Mouse (Mus musculus) CH12.LX (cell line): ENCODE data around the gene Cradd. TPM values are rescaled to one million over a fixed set of nuclear protein-coding genes. Genes with fewer than 3 reads are reported as not detected.
A peak's percentile ranks its signal among the peaks of the same experiment; 100 is the strongest.

ENCODE experiments used
- DNase-seq: peaks from one replicate; pipeline ENCODE4 v3.0.0-alpha.2; 2013; ENCODE audit errors: extremely low read depth
- H3K27ac ChIP-seq: 2 replicates; pipeline ENCODE4 v1.5.1; 2012; ENCODE audit warnings: low read depth, mild to moderate bottlenecking, control low read depth, moderate library complexity; ENCODE audit not compliant: insufficient read depth
- H3K27me3 ChIP-seq: replicated peaks from 2 replicates; pipeline ENCODE3; 2012; ENCODE audit warnings: inconsistent platforms
- H3K36me3 ChIP-seq, 2 experiments: replicated peaks in 1 of 2; 2 replicates each; pipeline versions ENCODE3 to v1.6.1; 2012; ENCODE audit warnings: inconsistent platforms in 1 of 2, low read length in 1 of 2, mild to moderate bottlenecking in 1 of 2, mixed read lengths in 1 of 2, moderate library complexity in 1 of 2; ENCODE audit not compliant: control insufficient read depth in 1 of 2, insufficient read depth in 1 of 2
- H3K4me1 ChIP-seq, 2 experiments: 2 replicates each; pipeline ENCODE4 v1.6.1; 2012; ENCODE audit warnings: inconsistent platforms in 1 of 2, moderate library complexity in 1 of 2; ENCODE audit not compliant: insufficient read depth in 2 of 2, control insufficient read depth in 1 of 2
- H3K4me2 ChIP-seq: 2 replicates; pipeline ENCODE4 v1.6.1; 2012; ENCODE audit warnings: low read depth, mild to moderate bottlenecking, control low read depth; ENCODE audit not compliant: poor library complexity, insufficient read depth, severe bottlenecking
- H3K4me3 ChIP-seq, 3 experiments: fragments of 150-350 bp in 1 of 3; sonication (generic) in 1 of 3; replicated peaks in 1 of 3; 2 replicates each; pipeline versions ENCODE3 to v1.5.1; 2011 to 2012; ENCODE audit warnings: low read depth in 2 of 3, low read length in 2 of 3, mild to moderate bottlenecking in 2 of 3, moderate library complexity in 2 of 3, control low read depth in 1 of 3, improper control_type of control experiment in 1 of 3, inconsistent platforms in 1 of 3, mixed read lengths in 1 of 3; ENCODE audit not compliant: poor library complexity in 1 of 3
- H3K79me2 ChIP-seq: replicated peaks from 2 replicates; pipeline ENCODE4 v1.6.1; 2012; ENCODE audit warnings: mild to moderate bottlenecking, moderate library complexity; ENCODE audit not compliant: control insufficient read depth, poor library complexity, insufficient read depth, severe bottlenecking; ENCODE audit errors: extremely low read depth
- H3K9ac ChIP-seq: 2 replicates; pipeline ENCODE4 v1.6.1; 2012; ENCODE audit warnings: low read depth, mild to moderate bottlenecking, control low read depth, moderate library complexity; ENCODE audit not compliant: insufficient read depth
- H3K9me3 ChIP-seq: replicated peaks from 2 replicates; pipeline ENCODE3; 2012; ENCODE audit warnings: low read length, inconsistent platforms, mixed read lengths
- CHD2 ChIP-seq: IDR thresholded peaks from 2 replicates; pipeline ENCODE4 v1.6.1; 2011; ENCODE audit warnings: low read length, improper control_type of control experiment
- E2F4 ChIP-seq: IDR thresholded peaks from 2 replicates; pipeline ENCODE4 v1.6.1; 2011; ENCODE audit warnings: low read depth, low read length, improper control_type of control experiment; ENCODE audit not compliant: insufficient replicate concordance
- ETS1 ChIP-seq: conservative IDR thresholded peaks from 2 replicates; pipeline ENCODE4 v1.6.1; 2012; ENCODE audit warnings: low read depth, mild to moderate bottlenecking, inconsistent platforms, low read length, improper control_type of control experiment, moderate library complexity
- GABPA ChIP-seq: IDR thresholded peaks from 2 replicates; pipeline ENCODE4 v1.6.1; 2012; ENCODE audit warnings: low read depth, low read length, improper control_type of control experiment, inconsistent platforms; ENCODE audit not compliant: insufficient replicate concordance
- HCFC1 ChIP-seq: IDR thresholded peaks from 2 replicates; pipeline ENCODE4 v1.6.1; 2012; ENCODE audit warnings: low read depth, mild to moderate bottlenecking, inconsistent platforms, low read length, improper control_type of control experiment
- IRF4 ChIP-seq: IDR thresholded peaks from 2 replicates; pipeline ENCODE4 v1.6.1; 2014; ENCODE audit warnings: low read depth, mild to moderate bottlenecking, inconsistent platforms, low read length, improper control_type of control experiment
- JUND ChIP-seq: conservative IDR thresholded peaks from 2 replicates; pipeline ENCODE4 v1.6.1; 2011; ENCODE audit warnings: low read depth, low read length, improper control_type of control experiment
- KAT2A ChIP-seq: IDR thresholded peaks from 2 replicates; pipeline ENCODE4 v1.6.1; 2012; ENCODE audit warnings: low read length, improper control_type of control experiment, inconsistent platforms; ENCODE audit not compliant: insufficient replicate concordance
- MAX ChIP-seq: IDR thresholded peaks from 2 replicates; pipeline ENCODE4 v1.6.1; 2011; ENCODE audit warnings: low read length, improper control_type of control experiment
- MEF2A ChIP-seq: IDR thresholded peaks from 2 replicates; pipeline ENCODE4 v1.6.1; 2014; ENCODE audit warnings: low read depth, mild to moderate bottlenecking, inconsistent platforms, low read length, improper control_type of control experiment, borderline replicate concordance
- NRF1 ChIP-seq: IDR thresholded peaks from 2 replicates; pipeline ENCODE4 v1.6.1; 2014; ENCODE audit warnings: low read depth, mild to moderate bottlenecking, inconsistent platforms, low read length, improper control_type of control experiment, moderate library complexity
- PAX5 ChIP-seq: IDR thresholded peaks from 2 replicates; pipeline ENCODE4 v1.6.1; 2012; ENCODE audit warnings: low read length, inconsistent platforms, mixed read lengths
- POLR2A ChIP-seq: IDR thresholded peaks from 2 replicates; pipeline ENCODE4 v1.6.1; 2011; ENCODE audit warnings: low read depth, mild to moderate bottlenecking, improper control_type of control experiment, low read length
- RCOR1 ChIP-seq: conservative IDR thresholded peaks from 2 replicates; pipeline ENCODE4 v1.6.1; 2012; ENCODE audit warnings: low read depth, mild to moderate bottlenecking, inconsistent platforms, low read length, improper control_type of control experiment
- SMC3 ChIP-seq: IDR thresholded peaks from 2 replicates; pipeline ENCODE4 v1.6.1; 2011; ENCODE audit warnings: low read depth, low read length, improper control_type of control experiment
- TBP ChIP-seq: conservative IDR thresholded peaks from 2 replicates; pipeline ENCODE4 v1.6.1; 2011; ENCODE audit warnings: low read depth, low read length, improper control_type of control experiment
- TCF12 ChIP-seq: IDR thresholded peaks from 2 replicates; pipeline ENCODE4 v1.6.1; 2014; ENCODE audit warnings: low read depth, mild to moderate bottlenecking, inconsistent platforms, low read length, improper control_type of control experiment
- UBTF ChIP-seq: IDR thresholded peaks from 2 replicates; pipeline ENCODE4 v1.6.1; 2012; ENCODE audit warnings: low read depth, mild to moderate bottlenecking, inconsistent platforms, low read length, improper control_type of control experiment, moderate library complexity
- USF1 ChIP-seq: IDR thresholded peaks from 2 replicates; pipeline ENCODE4 v1.6.1; 2014; ENCODE audit warnings: low read depth, mild to moderate bottlenecking, inconsistent platforms, low read length, improper control_type of control experiment
- USF2 ChIP-seq: conservative IDR thresholded peaks from 2 replicates; pipeline ENCODE4 v1.6.1; 2011; ENCODE audit warnings: low read depth, low read length, improper control_type of control experiment
- ZC3H11A ChIP-seq: IDR thresholded peaks from 2 replicates; pipeline ENCODE4 v1.6.1; 2012; ENCODE audit warnings: low read depth, mild to moderate bottlenecking, inconsistent platforms, low read length, improper control_type of control experiment
- ZKSCAN1 ChIP-seq: IDR thresholded peaks from 2 replicates; pipeline ENCODE4 v1.6.1; 2012; ENCODE audit warnings: low read depth, inconsistent platforms, low read length, improper control_type of control experiment, borderline replicate concordance
- ZMIZ1 ChIP-seq: IDR thresholded peaks from 2 replicates; pipeline ENCODE4 v1.6.1; 2012; ENCODE audit warnings: low read depth, mild to moderate bottlenecking, inconsistent platforms, low read length, improper control_type of control experiment
- dilution Hi-C: fragments of 300-500 bp; cut with MboI; formaldehyde crosslinking; loops from 2 replicates; pipeline ENCODE4 v1.14.3; 2020; ENCODE audit warnings: low sequenced_read_pairs; ENCODE audit not compliant: extremely low pct_unique_long_range_greater_than_20kb, extremely low pct_ligation_motif_present
- in situ Hi-C: fragments of 300-500 bp; cut with MboI; formaldehyde crosslinking; loops from 3 replicates; pipeline ENCODE4 v1.14.3; 2019; ENCODE audit warnings: low sequenced_read_pairs, low pct_ligation_motif_present, low pct_unique_long_range_greater_than_20kb, mixed read lengths
- polyA plus RNA-seq: library from polyadenylated mRNA; unstranded; fragments of >175 nt; gene quantifications from 2 replicates; pipeline ENCODE4 v1.2.1, GENCODE M21; 2012; ENCODE audit warnings: low read depth; ENCODE audit not compliant: insufficient read length
- total RNA-seq, 2 experiments: library from RNA; depleted of rRNA; stranded (reverse); fragments of 300-350 nt in 1 of 2; fragments of >200 nt in 1 of 2; gene quantifications; 2 replicates each; pipeline ENCODE4 v1.2.3; 2012 to 2014

Cradd gene
- total and polyA plus RNA-seq, 3 experiments = 5.6 to 8.8 (median 5.6) TPM

DNA sequence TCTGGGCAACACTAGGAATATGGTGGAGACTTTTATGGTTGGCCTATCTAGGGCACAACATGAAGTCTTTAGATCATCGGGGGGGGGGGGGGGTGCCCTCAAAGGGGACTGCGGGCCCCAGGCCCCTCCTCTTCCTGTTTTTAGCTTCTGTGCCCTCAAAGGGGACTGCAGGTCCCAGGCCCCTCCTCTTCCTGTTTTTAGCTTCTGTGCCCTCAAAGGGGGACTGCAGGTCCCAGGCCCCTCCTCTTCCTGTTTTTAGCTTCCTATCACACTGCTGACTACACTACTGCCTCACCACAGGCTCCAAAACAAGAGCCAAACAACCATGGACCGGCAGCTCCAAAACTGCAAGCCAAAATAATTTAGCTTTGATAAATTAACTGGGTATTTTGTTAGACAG is 33.8 kb upstream of the Cradd start:
- H3K27me3 ChIP-seq = no peaks in the 10 kb centered on the region
- peaks cover 2% of the 10 kb centered on the region for H3K9me3 ChIP-seq
- H3K4me2 ChIP-seq = no peak overlapping the region
- in situ Hi-C loops = no loop called here
- H3K9ac ChIP-seq = no peak overlapping the region
- TF ChIP-seq TBP (no peak), UBTF (no peak), E2F4 (no peak), GABPA (no peak), SMC3 (no peak), ZC3H11A (no peak), ZMIZ1 (no peak)
- H3K36me3 ChIP-seq = no peaks in the 10 kb centered on the region
- peak; percentile 34 for DNase-seq
- H3K79me2 ChIP-seq = no peaks in the 10 kb centered on the region
- H3K27ac ChIP-seq = no peak overlapping the region
- H3K4me3 ChIP-seq = no peak overlapping the region
- dilution Hi-C loops = no loop called here
- peaks cover 0 to 5% of the 10 kb centered on the region in 2 experiments; a peak in 2 of 4 replicates for H3K4me1 ChIP-seq

DNA sequence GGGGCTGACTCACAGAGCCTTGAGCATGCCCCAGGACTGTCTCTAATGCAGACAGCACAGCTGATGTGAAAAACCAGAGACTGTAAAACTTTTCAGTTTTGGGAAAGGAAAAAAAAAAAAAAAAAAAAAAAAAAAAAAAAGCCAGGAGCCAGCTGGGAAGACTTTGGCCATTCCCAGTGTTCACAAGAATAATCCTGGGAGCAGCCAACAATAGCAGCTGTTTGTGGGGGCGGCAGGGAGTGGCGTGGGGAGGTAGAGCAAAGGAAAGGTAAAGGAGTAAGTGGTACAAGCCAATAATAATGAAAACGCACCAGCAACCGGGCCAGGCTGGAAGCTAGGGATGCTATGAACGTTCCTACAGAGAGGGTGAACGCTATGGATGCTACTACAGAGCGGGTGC is 32.8 kb upstream of the Cradd start:
- dilution Hi-C loops (no loop called here), in situ Hi-C loops (no loop called here)
- no peak for TF ChIP-seq TCF12
- no peak for TF ChIP-seq MAX
- no peak overlapping the region for H3K27ac ChIP-seq
- no peaks in the 10 kb centered on the region for H3K79me2 ChIP-seq
- no peak overlapping the region for H3K4me3 ChIP-seq
- H3K27me3 ChIP-seq = no peaks in the 10 kb centered on the region
- no peaks in the 10 kb centered on the region for H3K36me3 ChIP-seq
- peaks cover 2% of the 10 kb centered on the region for H3K9me3 ChIP-seq
- no peak for DNase-seq
- H3K4me1 ChIP-seq = no peaks in the 10 kb centered on the region
- no peak overlapping the region for H3K9ac ChIP-seq
- no peak overlapping the region for H3K4me2 ChIP-seq

DNA sequence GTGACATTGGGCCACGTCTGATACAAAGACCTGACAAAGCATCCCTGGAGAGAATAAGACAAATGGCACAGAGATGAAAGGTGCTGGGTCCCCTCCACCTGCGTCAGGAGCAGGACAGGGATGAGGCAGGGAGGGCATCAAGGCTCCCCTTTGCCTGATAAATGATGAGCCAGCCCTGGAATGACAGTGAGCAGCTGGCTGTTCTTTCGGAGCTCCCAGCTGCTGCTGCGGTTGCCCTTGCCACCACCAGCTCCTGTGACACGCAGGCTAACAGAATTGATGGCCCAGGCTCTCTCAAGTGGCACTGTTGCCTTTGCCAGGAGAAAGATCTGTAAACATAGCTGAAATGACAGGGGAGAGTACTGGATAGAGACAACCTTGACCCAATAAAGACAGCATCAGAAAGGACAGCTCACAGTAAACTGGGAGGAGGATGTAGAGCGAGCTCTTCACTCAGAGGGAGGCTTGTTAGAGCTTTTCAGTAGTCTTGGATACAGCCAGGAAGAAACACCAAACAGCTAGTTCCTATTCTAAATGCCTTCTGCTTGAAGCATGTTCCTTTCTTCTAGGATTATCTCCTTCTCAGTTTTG is 31.8 kb upstream of the Cradd start:
- Histone ChIP-seq H3K4me3 (no peak overlapping the region), H3K27ac (no peak overlapping the region), H3K9ac (no peak overlapping the region), H3K79me2 (no peaks in the 10 kb centered on the region), H3K36me3 (no peaks in the 10 kb centered on the region), H3K9me3 (peaks cover 2% of the 10 kb centered on the region), H3K27me3 (no peaks in the 10 kb centered on the region), H3K4me1 (no peaks in the 10 kb centered on the region), H3K4me2 (no peak overlapping the region)
- TF ChIP-seq PAX5 (no peak), CHD2 (no peak), IRF4 (no peak), SMC3 (no peak), ZKSCAN1 (no peak), GABPA (no peak), ZC3H11A (no peak), ZMIZ1 (no peak), RCOR1 (no peak), MAX (no peak), POLR2A (no peak), NRF1 (no peak), USF2 (no peak), HCFC1 (no peak), ETS1 (no peak), KAT2A (no peak), MEF2A (no peak), TBP (no peak), USF1 (no peak), JUND (no peak)
- no peak for DNase-seq
- dilution Hi-C loops = no loop called here
- in situ Hi-C loops = no loop called here
